17 mouse cellular contexts compared by ENCODE assay signal in the genomic region with DNA sequence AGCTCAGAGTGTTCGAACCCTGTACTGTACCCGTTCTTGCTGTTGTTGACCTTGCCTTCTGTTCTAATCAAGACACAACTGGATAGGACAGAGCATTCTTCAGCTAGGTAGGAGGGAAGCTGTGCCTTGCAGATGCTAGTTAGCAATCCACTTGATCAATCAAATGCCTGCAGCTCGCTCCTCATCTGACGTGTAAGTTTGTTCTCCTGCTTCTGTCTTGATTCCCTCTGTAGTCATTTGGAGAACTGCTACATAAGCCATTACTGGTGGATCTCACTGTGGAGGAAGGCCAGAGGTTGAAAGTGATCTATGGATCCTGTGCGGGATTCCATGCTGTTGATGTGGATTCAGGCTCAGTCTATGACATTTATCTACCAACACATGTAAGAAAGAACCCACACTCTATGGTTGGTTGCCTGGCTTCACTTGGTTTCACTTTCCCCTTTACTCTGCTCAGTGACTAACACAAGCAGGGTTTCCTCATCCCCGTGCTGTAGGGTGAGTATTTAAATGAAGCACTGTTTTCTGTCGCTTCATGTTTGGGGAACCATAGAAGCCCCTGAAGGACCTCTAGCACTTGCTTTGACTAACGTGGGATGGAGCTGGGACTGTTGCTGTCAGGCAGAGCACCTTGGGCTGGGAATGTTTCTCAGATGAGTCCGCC. TPM values are rescaled to one million over a fixed set of nuclear protein-coding genes. Genes with fewer than 3 reads are reported as not detected.
DNase-seq lines count a peak whose midpoint lies in the region; ATAC-seq lines count a peak whose summit lies in the region.
"Had no signal": no experiment of that assay in that cellular context is flagged by ENCODE, and none has a peak within 500 bp of the region (broad histone marks: within the 10 kb centered on the region; RNA-seq: fewer than 3 reads in every experiment).

No protein-coding gene starts in this region.

- ATAC-seq in CD4-positive, CD25-positive, alpha-beta regulatory T cell, adult 4 months = peak; percentile 96
- ATAC-seq in inflammation-experienced regulatory T-cells, adult 6 months = peak; percentile 89
- ATAC-seq: forebrain, postnatal 0 days; lung, postnatal 0 days had no signal

- DNase-seq in spleen, postnatal 36 days (ENCODE audit: low spot score in 2 of 2) = peak; percentile 32 to 34
- no peak for DNase-seq in spleen, postnatal 10 days (ENCODE audit: low spot score in 2 of 2)
- DNase-seq in cerebellum, postnatal 10 days = no peak
- DNase-seq in embryo, embryonic 10.5 days (ENCODE audit: low spot score) = no peak
- no peak for DNase-seq in adrenal gland, postnatal 4 days (ENCODE audit: low spot score in 2 of 2)
- DNase-seq: adrenal gland, postnatal 14 days; cerebellum, adult 9-10 months; forebrain, postnatal 0 days; gastrocnemius, postnatal 36 days; kidney, adult 8-10 months; kidney, postnatal 10 days; liver; right cerebral cortex, postnatal 25 days had no signal

RNA-seq across cellular contexts. Expression of a gene that starts 51.3 kb away (rescaled TPM):
- polyA plus RNA-seq in CD4-positive, CD25-positive, alpha-beta regulatory T cell, adult 4 months (2017; shearing (Covaris generic)) = 100 to 1,000 TPM; 104 to 162 TPM
- polyA plus RNA-seq in inflammation-experienced regulatory T-cells, adult 6 months (2017; shearing (Covaris generic)) = 100 to 1,000 TPM; 110 to 229 (median 126) TPM
- under 1 TPM; 0.34 to 0.79 TPM for total RNA-seq in adrenal gland, postnatal 4 days (2021)
- total RNA-seq: forebrain, postnatal 0 days had no signal
- polyA plus RNA-seq: midbrain, embryonic 12.5 days had no signal

Comparison
In these comparisons a context has a peak if more than half of its experiments do, and no peak if none do; other contexts are left out.
1. DNase-seq: peak in spleen, postnatal 36 days (2 of 2); none in spleen, postnatal 10 days (0 of 2), cerebellum, postnatal 10 days (0 of 2), embryo, embryonic 10.5 days (single experiment) and adrenal gland, postnatal 4 days (0 of 2).